Mouse (Mus musculus): Measurements from ENCODE around the gene D630045J12Rik. TPM values are rescaled to one million over a fixed set of nuclear protein-coding genes. Genes with fewer than 3 reads are reported as not detected.

Gene D630045J12Rik
- total RNA-seq, 2 experiments from 2014 or later, result 1.0 to 1.5 TPM

GRCm38 (mm10) chr6:38116107-38116770 lies 137.6 kb downstream of the D630045J12Rik start:
- DNase-seq, result no peak

GRCm38 (mm10) chr6:38110859-38111258 lies 142.9 kb downstream of the D630045J12Rik start:
- intact Hi-C loops (cut with DNase I; ENCODE audit: low total_unique reads), result no loop called here
- DNase-seq, result no peak

More at GRCm38 (mm10) chr6:38116107-38116770, 137.6 kb downstream of the D630045J12Rik start:
- intact Hi-C loops (cut with DNase I; ENCODE audit: low total_unique reads), result no loop called here

GRCm38 (mm10) chr6:38109871-38110270 lies 143.9 kb downstream of the D630045J12Rik start:
- intact Hi-C loops (cut with DNase I; ENCODE audit: low total_unique reads), result no loop called here
- DNase-seq, result no peak

- intact Hi-C loops (cut with DNase I; ENCODE audit: low total_unique reads), result no loop called here
- DNase-seq, result no peak
Observed at GRCm38 (mm10) chr6:38109160-38109795, 144.5 kb downstream of the D630045J12Rik start, which contains the start of gene Tmem213. Gene Tmem213 (plus strand): TSS chr6:38109255.

GRCm38 (mm10) chr6:38108449-38108848 lies 145.4 kb downstream of the D630045J12Rik start:
- intact Hi-C loops (cut with DNase I; ENCODE audit: low total_unique reads), result no loop called here
- no peak for DNase-seq

- intact Hi-C loops (cut with DNase I; ENCODE audit: low total_unique reads), result no loop called here
- DNase-seq, result no peak
Observed at GRCm38 (mm10) chr6:38105924-38106323, 147.9 kb downstream of the D630045J12Rik start.

GRCm38 (mm10) chr6:38103775-38104174 lies 150.0 kb downstream of the D630045J12Rik start:
- DNase-seq, result no peak
- intact Hi-C loops (cut with DNase I; ENCODE audit: low total_unique reads), result no loop called here

GRCm38 (mm10) chr6:38102216-38102795 lies 151.5 kb downstream of the D630045J12Rik start:
- no peak for DNase-seq
- intact Hi-C loops (cut with DNase I; ENCODE audit: low total_unique reads), result no loop called here

GRCm38 (mm10) chr6:38096961-38097370 lies 156.8 kb downstream of the D630045J12Rik start:
- intact Hi-C loops (cut with DNase I; ENCODE audit: low total_unique reads), result no loop called here
- no peak for DNase-seq

GRCm38 (mm10) chr6:38094701-38095100 lies 159.1 kb downstream of the D630045J12Rik start:
- no peak for DNase-seq
- intact Hi-C loops (cut with DNase I; ENCODE audit: low total_unique reads), result no loop called here

GRCm38 (mm10) chr6:38092539-38092938 lies 161.3 kb downstream of the D630045J12Rik start:
- DNase-seq, result no peak
- intact Hi-C loops (cut with DNase I; ENCODE audit: low total_unique reads), result no loop called here

GRCm38 (mm10) chr6:38087242-38088026 lies 166.4 kb downstream of the D630045J12Rik start:
- intact Hi-C loops (cut with DNase I; ENCODE audit: low total_unique reads), result no loop called here

GRCm38 (mm10) chr6:38083204-38083603 lies 170.6 kb downstream of the D630045J12Rik start:
- intact Hi-C loops (cut with DNase I; ENCODE audit: low total_unique reads), result no loop called here
- DNase-seq, result no peak

More at GRCm38 (mm10) chr6:38087242-38088026, 166.4 kb downstream of the D630045J12Rik start:
- no peak for DNase-seq

GRCm38 (mm10) chr6:38081727-38082341 lies 172.0 kb downstream of the D630045J12Rik start:
- intact Hi-C loops (cut with DNase I; ENCODE audit: low total_unique reads), result no loop called here
- DNase-seq, result peak; percentile 12

GRCm38 (mm10) chr6:38080364-38080763 lies 173.4 kb downstream of the D630045J12Rik start:
- DNase-seq, result peak; percentile 30
- intact Hi-C loops (cut with DNase I; ENCODE audit: low total_unique reads), result no loop called here

- intact Hi-C loops (cut with DNase I; ENCODE audit: low total_unique reads), result no loop called here
- DNase-seq, result no peak
Observed at GRCm38 (mm10) chr6:38073592-38073991, 180.2 kb downstream of the D630045J12Rik start.

Data from gastrocnemius, postnatal 14 days (tissue).